Mouse (Mus musculus): ENCODE results near the gene Polq. TPM values are rescaled to one million over a fixed set of nuclear protein-coding genes. Genes with fewer than 3 reads are reported as not detected.

Gene Polq
- polyA plus RNA-seq, 1 experiment from 2014 or later = 9.9 TPM

DNA sequence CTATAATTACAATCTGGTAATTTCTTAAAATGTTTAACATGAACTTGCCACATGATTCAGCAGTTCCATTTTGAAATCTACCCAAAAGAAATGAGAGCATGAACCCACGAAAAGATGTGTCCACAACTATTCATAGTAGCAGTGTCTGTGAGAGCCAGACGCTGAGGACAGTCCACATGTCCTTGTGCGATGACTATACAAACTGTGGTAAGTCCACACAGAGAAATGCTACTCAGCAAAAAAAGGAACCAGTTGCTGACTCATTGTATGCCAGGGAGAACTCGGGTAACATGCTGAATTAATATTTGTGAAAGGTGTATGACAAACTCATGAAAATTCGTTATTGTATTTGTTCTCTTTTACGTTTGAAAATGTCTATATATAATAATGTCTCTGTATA lies 13.9 kb upstream of the Polq start:
- Histone ChIP-seq H3K4me2 (replicated peaks; ENCODE audit: low read depth, low read length) (no peak overlapping the region), H3K9me3 (ENCODE audit: control insufficient read depth, low read length) (no peaks in the 10 kb centered on the region), H3K27me3 (ENCODE audit: control insufficient read depth, insufficient read depth, low read length) (no peaks in the 10 kb centered on the region), H3K4me1 (ENCODE audit: control insufficient read depth, insufficient read depth, low read length) (no peaks in the 10 kb centered on the region), H3K36me3 (ENCODE audit: control insufficient read depth, insufficient read depth, low read length) (no peaks in the 10 kb centered on the region), H3K9ac (ENCODE audit: low read depth, low read length) (no peak overlapping the region), H3K4me3 (ENCODE audit: low read length) (no peak overlapping the region), H3K27ac (ENCODE audit: low read depth, low read length) (no peak overlapping the region)
- no peak for ATAC-seq (ENCODE audit: low FRiP score, low TSS enrichment)
- 83% methylated on average over 6 of the region's 6 CpGs for whole genome bisulfite sequencing

DNA sequence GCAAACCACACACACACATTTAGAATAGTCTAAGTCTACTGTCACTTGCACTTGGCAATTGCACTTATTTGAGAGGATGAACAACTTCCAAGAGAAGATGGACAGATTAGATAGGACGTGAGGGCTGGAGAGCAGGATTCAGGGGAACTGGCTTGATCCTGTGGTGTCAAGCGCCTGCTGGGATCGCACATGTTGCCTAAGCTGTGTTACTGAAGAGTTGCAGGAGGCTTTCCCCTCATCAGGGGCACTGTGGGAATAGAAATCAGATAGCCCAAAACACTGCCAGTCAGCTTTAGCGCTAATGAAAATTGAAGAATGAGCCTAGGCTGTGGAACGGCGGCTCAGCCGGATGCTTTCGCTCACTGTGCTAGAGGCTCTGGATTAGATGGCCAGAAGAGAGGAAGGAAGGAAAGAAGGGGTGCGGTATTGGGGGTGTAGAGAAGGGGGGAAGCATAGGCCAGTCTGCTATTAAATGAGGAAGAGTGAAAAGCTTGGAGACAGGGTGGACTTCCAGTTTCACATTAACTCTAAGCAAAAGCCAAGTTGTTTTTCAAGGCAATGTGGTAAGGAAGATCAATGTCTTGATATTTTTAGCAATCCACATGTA lies 12.1 kb upstream of the Polq start:
- Histone ChIP-seq H3K27ac (ENCODE audit: low read depth, low read length) (no peak overlapping the region), H3K4me2 (replicated peaks; ENCODE audit: low read depth, low read length) (no peak overlapping the region), H3K4me3 (ENCODE audit: low read length) (no peak overlapping the region), H3K27me3 (ENCODE audit: control insufficient read depth, insufficient read depth, low read length) (no peaks in the 10 kb centered on the region), H3K9me3 (ENCODE audit: control insufficient read depth, low read length) (no peaks in the 10 kb centered on the region), H3K36me3 (ENCODE audit: control insufficient read depth, insufficient read depth, low read length) (no peaks in the 10 kb centered on the region), H3K9ac (ENCODE audit: low read depth, low read length) (no peak overlapping the region), H3K4me1 (ENCODE audit: control insufficient read depth, insufficient read depth, low read length) (no peaks in the 10 kb centered on the region)
- 86% methylated on average over 9 of the region's 9 CpGs for WGBS
- ATAC-seq (ENCODE audit: low FRiP score, low TSS enrichment) = no peak

DNA sequence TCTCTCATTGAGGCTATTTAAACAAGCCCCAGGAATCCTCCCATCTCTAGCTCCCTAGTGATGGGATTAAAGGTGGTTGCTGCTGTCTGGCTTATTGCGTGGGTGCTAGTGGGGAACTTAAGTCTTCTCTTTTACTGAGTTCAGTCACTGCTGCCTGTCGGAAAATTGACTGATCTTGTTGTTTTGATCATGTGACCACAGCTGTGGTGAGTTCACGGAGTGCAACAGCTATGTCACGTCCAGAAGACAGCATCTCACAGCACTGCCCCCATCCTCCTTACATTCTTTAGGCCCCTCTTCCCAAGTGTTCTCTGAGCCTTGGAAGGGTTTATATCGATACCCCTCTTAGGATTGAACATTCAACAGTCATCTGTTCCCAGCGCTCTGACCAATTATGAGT lies 2.3 kb upstream of the Polq start:
- H3K9ac ChIP-seq (ENCODE audit: low read depth, low read length) = no peak overlapping the region
- ATAC-seq (ENCODE audit: low FRiP score, low TSS enrichment) = no peak
- WGBS = 59% methylated on average over 6 of the region's 6 CpGs
- peaks cover 8% of the 10 kb centered on the region; the same call in 1 of the 2 replicates for H3K4me1 ChIP-seq (ENCODE audit: control insufficient read depth, insufficient read depth, low read length)
- no peaks in the 10 kb centered on the region for H3K27me3 ChIP-seq (ENCODE audit: control insufficient read depth, insufficient read depth, low read length)
- H3K4me2 ChIP-seq (replicated peaks; ENCODE audit: low read depth, low read length) = no peak overlapping the region
- H3K4me3 ChIP-seq (ENCODE audit: low read length) = no peak overlapping the region
- H3K36me3 ChIP-seq (ENCODE audit: control insufficient read depth, insufficient read depth, low read length) = no peaks in the 10 kb centered on the region
- no peaks in the 10 kb centered on the region for H3K9me3 ChIP-seq (ENCODE audit: control insufficient read depth, low read length)
- H3K27ac ChIP-seq (ENCODE audit: low read depth, low read length) = no peak overlapping the region

DNA sequence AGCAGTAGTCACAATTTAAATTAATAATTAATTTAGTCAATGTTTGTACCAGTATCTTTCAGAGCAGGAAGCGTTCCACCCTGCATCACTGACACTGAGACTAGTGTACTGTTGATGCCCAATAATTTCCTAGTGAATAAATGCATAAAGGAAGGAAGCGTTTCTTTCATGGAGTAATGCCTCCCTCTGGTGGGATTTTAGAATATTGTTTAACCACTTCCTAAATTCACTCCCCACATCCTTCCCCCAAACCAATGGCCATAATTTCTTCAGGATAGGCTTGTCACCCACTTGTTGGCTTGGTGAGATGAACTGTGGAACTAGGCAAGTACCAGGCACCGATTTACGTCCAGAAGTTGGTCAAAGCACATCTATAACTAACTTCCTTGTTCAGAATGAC lies 1.2 kb upstream of the Polq start:
- Histone ChIP-seq H3K4me3 (ENCODE audit: low read length) (no peak overlapping the region), H3K27ac (ENCODE audit: low read depth, low read length) (no peak overlapping the region), H3K4me1 (ENCODE audit: control insufficient read depth, insufficient read depth, low read length) (peaks cover 8% of the 10 kb centered on the region; the same call in 1 of the 2 replicates), H3K9me3 (ENCODE audit: control insufficient read depth, low read length) (no peaks in the 10 kb centered on the region), H3K9ac (ENCODE audit: low read depth, low read length) (no peak overlapping the region), H3K36me3 (ENCODE audit: control insufficient read depth, insufficient read depth, low read length) (peaks cover 6% of the 10 kb centered on the region; the same call in 1 of the 2 replicates), H3K4me2 (replicated peaks; ENCODE audit: low read depth, low read length) (no peak overlapping the region), H3K27me3 (ENCODE audit: control insufficient read depth, insufficient read depth, low read length) (no peaks in the 10 kb centered on the region)
- 56% methylated on average over 4 of the region's 4 CpGs for WGBS
- ATAC-seq (ENCODE audit: low FRiP score, low TSS enrichment) = peak; percentile 28; the same call in 1 of the 2 replicates

DNA sequence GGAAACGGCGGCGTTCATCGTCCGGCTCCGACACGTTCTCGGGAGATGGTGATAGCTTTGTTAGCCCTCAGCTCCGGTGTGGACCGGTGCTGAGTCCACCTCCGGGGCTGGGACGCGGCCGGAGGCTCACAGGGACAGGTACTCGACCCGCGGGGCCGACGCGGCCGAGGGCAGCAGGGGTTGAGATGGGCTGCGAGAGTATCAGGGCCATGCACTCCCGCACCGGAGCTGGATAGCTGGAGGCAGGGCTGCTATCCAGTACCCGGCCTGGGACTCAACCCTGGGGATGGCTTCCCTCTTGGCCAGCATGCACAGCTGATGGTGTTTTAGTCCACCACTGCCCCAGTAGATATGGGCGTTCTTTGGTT lies 320 bp downstream of the Polq start:
- Histone ChIP-seq H3K36me3 (ENCODE audit: control insufficient read depth, insufficient read depth, low read length) (peaks cover 10% of the 10 kb centered on the region; the same call in 1 of the 2 replicates), H3K27me3 (ENCODE audit: control insufficient read depth, insufficient read depth, low read length) (no peaks in the 10 kb centered on the region), H3K4me2 (replicated peaks; ENCODE audit: low read depth, low read length) (peak overlapping the region; percentile 81), H3K27ac (ENCODE audit: low read depth, low read length) (no peak overlapping the region), H3K9ac (ENCODE audit: low read depth, low read length) (peak overlapping the region; percentile 78), H3K4me3 (ENCODE audit: low read length) (peak overlapping the region; percentile 90), H3K9me3 (ENCODE audit: control insufficient read depth, low read length) (no peaks in the 10 kb centered on the region), H3K4me1 (ENCODE audit: control insufficient read depth, insufficient read depth, low read length) (peaks cover 8% of the 10 kb centered on the region; the same call in 1 of the 2 replicates)
- peak; percentile 85 for ATAC-seq (ENCODE audit: low FRiP score, low TSS enrichment)
- under 1% methylated on average over 26 of the region's 26 CpGs for WGBS

DNA sequence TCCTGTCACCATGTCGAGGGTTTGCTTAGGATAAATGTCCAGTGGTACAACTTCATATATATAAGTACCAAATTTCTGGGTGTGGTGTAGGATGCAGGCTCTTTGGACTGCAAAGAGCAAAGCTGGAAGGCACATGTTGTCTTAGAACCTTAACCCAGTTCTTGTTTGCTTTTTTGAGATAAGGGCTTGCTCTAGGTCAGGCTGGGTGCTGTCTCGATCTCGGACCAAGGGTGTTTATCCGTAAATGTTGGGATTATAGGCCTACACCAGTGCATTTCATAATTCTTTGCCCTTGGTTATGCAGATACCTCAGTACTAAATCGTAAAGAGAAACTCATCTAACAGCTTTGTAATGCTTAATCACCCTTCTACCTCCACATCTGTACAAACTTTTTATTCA lies 750 bp downstream of the Polq start:
- no peak overlapping the region for H3K27ac ChIP-seq (ENCODE audit: low read depth, low read length)
- H3K9me3 ChIP-seq (ENCODE audit: control insufficient read depth, low read length) = no peaks in the 10 kb centered on the region
- ATAC-seq (ENCODE audit: low FRiP score, low TSS enrichment) = peak; percentile 5; the same call in 1 of the 2 replicates
- 61% methylated on average over 5 of the region's 5 CpGs for WGBS
- peak overlapping the region; percentile 90 for H3K4me3 ChIP-seq (ENCODE audit: low read length)
- H3K9ac ChIP-seq (ENCODE audit: low read depth, low read length) = peak overlapping the region; percentile 78
- H3K36me3 ChIP-seq (ENCODE audit: control insufficient read depth, insufficient read depth, low read length) = peaks cover 10% of the 10 kb centered on the region; the same call in 1 of the 2 replicates
- peak overlapping the region; percentile 81 for H3K4me2 ChIP-seq (replicated peaks; ENCODE audit: low read depth, low read length)
- H3K27me3 ChIP-seq (ENCODE audit: control insufficient read depth, insufficient read depth, low read length) = no peaks in the 10 kb centered on the region
- H3K4me1 ChIP-seq (ENCODE audit: control insufficient read depth, insufficient read depth, low read length) = peaks cover 8% of the 10 kb centered on the region; the same call in 1 of the 2 replicates

DNA sequence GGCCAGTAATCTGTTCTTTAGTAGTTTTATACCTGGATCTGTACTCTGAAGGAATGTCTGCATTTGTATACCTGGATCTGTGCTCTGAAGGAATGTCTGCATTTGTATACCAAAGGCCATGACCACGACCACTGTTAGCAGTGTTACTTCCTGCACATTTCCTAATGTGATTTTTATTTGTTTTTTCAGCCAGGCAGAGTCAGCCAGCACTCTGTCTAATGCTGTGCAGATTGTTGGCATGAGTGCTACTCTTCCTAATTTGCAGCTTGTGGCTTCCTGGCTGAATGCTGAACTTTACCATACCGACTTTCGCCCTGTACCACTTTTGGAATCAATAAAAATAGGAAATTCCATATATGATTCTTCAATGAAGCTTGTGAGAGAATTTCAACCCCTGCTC lies 16.0 kb downstream of the Polq start:
- peaks cover 9% of the 10 kb centered on the region for H3K36me3 ChIP-seq (ENCODE audit: control insufficient read depth, insufficient read depth, low read length)
- H3K9me3 ChIP-seq (ENCODE audit: control insufficient read depth, low read length) = no peaks in the 10 kb centered on the region
- no peaks in the 10 kb centered on the region for H3K27me3 ChIP-seq (ENCODE audit: control insufficient read depth, insufficient read depth, low read length)
- 80% methylated on average over 3 of the region's 3 CpGs for WGBS
- H3K4me2 ChIP-seq (replicated peaks; ENCODE audit: low read depth, low read length) = no peak overlapping the region
- H3K9ac ChIP-seq (ENCODE audit: low read depth, low read length) = no peak overlapping the region
- H3K27ac ChIP-seq (ENCODE audit: low read depth, low read length) = no peak overlapping the region
- no peak overlapping the region for H3K4me3 ChIP-seq (ENCODE audit: low read length)
- H3K4me1 ChIP-seq (ENCODE audit: control insufficient read depth, insufficient read depth, low read length) = no peaks in the 10 kb centered on the region
- no peak for ATAC-seq (ENCODE audit: low FRiP score, low TSS enrichment)

DNA sequence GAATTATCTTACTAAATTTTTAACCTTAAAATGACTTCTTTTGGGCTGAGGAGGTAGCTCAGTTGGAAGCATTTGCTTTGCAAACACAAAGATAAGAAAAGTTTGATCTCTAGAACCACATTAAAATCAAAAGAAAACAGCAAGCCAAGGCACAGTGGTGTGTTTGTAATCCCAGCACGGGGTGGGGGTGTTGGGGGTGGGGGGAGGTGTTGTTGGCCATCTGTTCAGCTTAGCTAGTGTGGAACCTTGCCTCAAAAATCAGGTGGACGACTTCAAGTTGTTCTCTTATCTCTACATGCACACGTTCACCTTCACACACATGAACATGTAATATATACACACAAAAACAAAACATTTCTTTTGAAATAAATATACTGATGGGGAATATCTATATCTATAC lies 20.4 kb downstream of the Polq start:
- no peak overlapping the region for H3K27ac ChIP-seq (ENCODE audit: low read depth, low read length)
- no peaks in the 10 kb centered on the region for H3K27me3 ChIP-seq (ENCODE audit: control insufficient read depth, insufficient read depth, low read length)
- H3K9me3 ChIP-seq (ENCODE audit: control insufficient read depth, low read length) = no peaks in the 10 kb centered on the region
- no peaks in the 10 kb centered on the region for H3K4me1 ChIP-seq (ENCODE audit: control insufficient read depth, insufficient read depth, low read length)
- no peak overlapping the region for H3K4me3 ChIP-seq (ENCODE audit: low read length)
- WGBS = 77% methylated on average over 3 of the region's 3 CpGs
- H3K4me2 ChIP-seq (replicated peaks; ENCODE audit: low read depth, low read length) = no peak overlapping the region
- ATAC-seq (ENCODE audit: low FRiP score, low TSS enrichment) = no peak
- H3K36me3 ChIP-seq (ENCODE audit: control insufficient read depth, insufficient read depth, low read length) = peaks cover 24% of the 10 kb centered on the region
- no peak overlapping the region for H3K9ac ChIP-seq (ENCODE audit: low read depth, low read length)

DNA sequence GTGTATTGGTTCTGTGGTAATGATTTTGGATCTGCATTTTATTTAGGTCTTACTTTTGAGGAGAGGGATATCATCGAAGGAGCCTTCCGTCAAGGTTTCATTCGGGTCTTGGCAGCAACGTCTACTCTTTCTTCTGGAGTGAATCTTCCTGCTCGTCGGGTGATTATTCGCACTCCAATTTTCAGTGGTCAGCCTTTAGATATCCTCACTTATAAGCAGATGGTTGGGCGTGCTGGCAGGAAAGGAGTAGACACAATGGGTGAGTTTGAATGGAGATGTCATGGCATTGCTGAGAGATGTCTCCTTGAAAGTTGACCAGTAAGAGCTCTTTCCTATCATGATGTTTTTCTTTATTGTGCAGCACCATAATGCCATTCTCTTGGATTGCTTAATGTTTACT lies 23.2 kb downstream of the Polq start:
- Histone ChIP-seq H3K9me3 (ENCODE audit: control insufficient read depth, low read length) (no peaks in the 10 kb centered on the region), H3K4me2 (replicated peaks; ENCODE audit: low read depth, low read length) (no peak overlapping the region), H3K4me1 (ENCODE audit: control insufficient read depth, insufficient read depth, low read length) (no peaks in the 10 kb centered on the region), H3K4me3 (ENCODE audit: low read length) (no peak overlapping the region), H3K27ac (ENCODE audit: low read depth, low read length) (no peak overlapping the region), H3K9ac (ENCODE audit: low read depth, low read length) (no peak overlapping the region), H3K27me3 (ENCODE audit: control insufficient read depth, insufficient read depth, low read length) (no peaks in the 10 kb centered on the region), H3K36me3 (ENCODE audit: control insufficient read depth, insufficient read depth, low read length) (peaks cover 20% of the 10 kb centered on the region; the same call in 1 of the 2 replicates)
- 96% methylated on average over 8 of the region's 8 CpGs for WGBS
- ATAC-seq (ENCODE audit: low FRiP score, low TSS enrichment) = no peak
